Mouse (Mus musculus): Measurements from ENCODE around the gene Hist1h2ae. TPM values are rescaled to one million over a fixed set of nuclear protein-coding genes. Genes with fewer than 3 reads are reported as not detected.
A peak's percentile ranks its signal among the peaks of the same experiment; 100 is the strongest.
"Not testable (repeated sequence)": the region's sequence is repeated elsewhere in the genome, so short reads cannot be mapped to it uniquely, and the experiment has no call there.

Hist1h2ae gene
- 1 to 10 TPM in 1 of 2 experiments, under 1 TPM in 1; 0.54 to 2.5 TPM for total RNA-seq (2021)
- long read RNA-seq, experiment 1 = 0 reads
- long read RNA-seq, experiment 2 = 0 reads

DNA sequence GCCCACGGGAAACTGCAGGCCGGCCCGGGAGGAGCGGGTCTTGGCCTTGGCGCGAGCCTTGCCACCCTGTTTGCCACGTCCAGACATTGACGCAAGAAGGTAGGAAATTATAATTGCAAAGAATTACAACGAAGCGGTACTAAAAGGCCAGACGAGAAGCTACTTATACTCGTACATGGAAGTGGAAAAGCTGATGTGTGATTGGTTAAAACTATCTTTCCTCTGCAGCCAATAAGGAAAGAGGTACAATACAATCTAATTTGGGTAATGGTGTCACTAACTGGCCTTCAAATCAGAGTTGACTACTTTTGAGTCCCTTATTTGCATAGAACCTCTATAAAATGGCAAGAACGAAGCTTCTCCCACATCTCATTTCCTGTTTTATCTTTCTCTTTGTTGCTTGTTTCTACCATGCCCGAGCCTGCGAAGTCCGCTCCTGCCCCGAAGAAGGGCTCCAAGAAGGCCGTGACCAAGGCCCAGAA lies at the start of gene Hist1h2ae, which contains the start of gene Hist1h2bg:
Gene Hist1h2ae, minus strand, starts transcription at position 199 of the 482 bp plus-strand sequence.
Gene Hist1h2bg, plus strand, starts transcription at position 375 of the 482 bp plus-strand sequence.
- peak; percentile 52 for DNase-seq

DNA sequence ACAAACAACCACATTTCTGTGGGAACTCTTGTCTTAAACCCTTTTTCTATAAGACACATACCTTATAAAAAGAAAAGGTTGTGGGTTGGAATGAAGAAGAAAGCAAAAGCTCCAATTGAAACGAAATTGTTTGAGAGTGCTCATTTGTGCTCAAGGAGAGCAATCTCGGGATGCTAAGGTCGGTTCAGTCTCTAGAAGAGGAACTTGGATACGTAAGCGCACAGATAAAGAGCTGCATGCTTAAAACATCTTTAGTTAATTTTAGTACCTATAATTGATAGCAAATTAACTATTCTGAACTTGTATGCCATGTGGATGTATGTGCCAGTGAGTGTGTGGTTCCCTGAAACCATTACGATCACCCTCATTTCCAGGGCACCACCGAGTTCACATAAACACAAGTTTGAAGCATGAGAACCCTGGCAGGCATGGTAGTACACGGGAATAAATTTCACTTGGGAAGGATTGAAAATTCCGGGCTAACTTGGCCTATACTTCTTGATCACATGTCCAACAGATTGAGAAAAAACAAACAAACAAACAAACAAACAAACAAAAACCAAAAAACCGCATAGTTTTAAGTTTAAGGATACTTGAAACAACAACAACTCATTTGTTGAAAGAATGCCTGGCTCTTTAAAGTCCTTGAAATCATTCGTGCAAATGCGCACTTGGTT lies 49.2 kb upstream of the Hist1h2ae start:
- DNase-seq = no peak

DNA sequence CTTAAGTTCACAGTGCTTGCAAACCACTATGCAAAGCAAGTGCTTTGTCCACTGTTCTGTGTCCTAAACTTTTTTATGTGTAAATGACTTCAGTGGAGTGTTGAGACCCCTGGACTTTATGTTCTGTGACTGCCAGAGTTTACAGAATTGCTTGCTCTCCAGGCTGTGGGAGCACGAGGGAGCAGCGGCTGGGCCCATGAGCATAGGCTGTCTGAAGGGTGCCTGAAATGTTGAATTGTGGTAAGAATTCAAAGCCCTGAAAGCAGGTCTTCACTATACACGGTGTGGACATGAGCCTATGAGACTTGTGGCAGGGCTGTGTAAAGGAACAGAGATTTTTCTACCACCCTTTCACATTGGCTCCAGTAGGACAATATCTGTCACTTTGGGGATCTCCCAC lies 40.6 kb upstream of the Hist1h2ae start:
- DNase-seq = no peak

DNA sequence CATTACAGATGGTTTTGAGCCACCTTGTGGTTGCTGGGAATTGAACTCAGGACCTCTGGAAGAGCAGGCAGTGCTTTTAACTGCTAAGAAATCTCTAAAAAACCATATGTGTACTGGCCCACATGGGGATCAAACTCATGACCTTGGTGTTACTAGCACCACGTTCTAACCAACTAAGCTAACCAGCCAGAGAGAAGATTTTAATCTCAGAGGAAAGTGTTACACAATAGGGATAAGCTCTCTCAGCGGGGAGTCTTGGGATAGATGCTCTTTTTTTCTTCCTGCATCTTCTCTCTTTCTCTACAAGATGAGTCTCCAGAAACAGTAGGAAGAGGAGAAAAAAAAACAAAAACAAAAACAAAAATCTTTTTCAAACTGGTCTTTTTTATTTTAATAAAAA lies 39.4 kb upstream of the Hist1h2ae start:
- DNase-seq = no peak

DNA sequence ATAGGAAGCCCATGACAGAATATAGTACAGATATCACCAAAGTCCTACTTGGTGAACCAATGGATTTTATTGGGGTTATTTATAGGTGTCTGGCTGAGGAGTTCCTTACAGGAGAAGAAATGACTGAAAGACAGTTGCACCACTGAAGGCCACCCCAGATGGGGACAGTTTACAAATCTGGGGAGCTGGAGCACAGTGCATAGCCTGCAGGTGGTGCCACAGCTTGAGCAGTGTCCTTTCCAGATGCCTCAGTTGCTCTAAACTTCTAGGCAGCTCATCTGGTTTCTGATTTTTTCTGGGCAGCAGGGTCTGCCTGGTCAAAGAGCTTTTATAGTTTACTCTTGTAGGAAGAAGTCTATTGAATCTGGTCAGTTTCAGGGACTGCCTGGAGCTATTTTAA lies 38.8 kb upstream of the Hist1h2ae start:
- DNase-seq = no peak

DNA sequence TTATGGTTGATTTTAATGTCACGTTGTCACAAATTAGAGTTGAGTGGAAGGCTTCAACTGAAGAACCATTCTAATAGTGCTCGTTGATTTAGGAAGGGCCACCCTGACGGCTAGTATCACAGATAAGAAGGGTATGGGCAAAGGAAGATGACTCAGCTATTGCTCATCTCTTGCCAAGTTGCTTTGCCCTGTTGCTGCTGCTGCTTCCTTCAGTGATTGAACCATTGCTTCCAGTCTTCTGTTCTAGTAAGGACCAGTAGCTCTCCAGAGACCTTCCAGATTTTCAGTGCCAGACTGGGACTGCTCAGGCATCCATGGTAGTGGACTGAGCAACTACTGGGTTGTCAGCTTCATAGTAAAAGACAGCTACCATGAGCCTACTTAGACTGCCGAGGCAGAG lies 38.2 kb upstream of the Hist1h2ae start:
- no peak for DNase-seq

DNA sequence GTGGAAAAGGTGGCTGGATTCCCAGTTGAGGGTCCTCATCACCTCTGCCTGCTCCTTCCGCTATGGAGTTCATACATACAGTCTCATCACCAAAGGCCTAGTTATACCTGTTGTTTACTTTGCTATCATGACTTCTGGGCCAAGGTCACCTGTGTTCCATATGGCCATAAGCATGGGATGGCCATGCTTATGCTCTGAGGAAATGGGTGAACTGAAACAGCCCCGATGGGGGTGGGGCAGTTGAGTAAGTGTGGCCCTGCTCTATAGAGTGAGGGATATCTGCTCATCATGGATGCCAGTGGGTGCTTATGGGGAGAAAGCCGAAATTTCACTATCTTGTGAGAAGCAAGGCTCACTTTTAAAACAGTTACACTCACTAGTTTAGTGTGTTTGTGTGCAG lies 34.0 kb upstream of the Hist1h2ae start:
- no peak for DNase-seq

DNA sequence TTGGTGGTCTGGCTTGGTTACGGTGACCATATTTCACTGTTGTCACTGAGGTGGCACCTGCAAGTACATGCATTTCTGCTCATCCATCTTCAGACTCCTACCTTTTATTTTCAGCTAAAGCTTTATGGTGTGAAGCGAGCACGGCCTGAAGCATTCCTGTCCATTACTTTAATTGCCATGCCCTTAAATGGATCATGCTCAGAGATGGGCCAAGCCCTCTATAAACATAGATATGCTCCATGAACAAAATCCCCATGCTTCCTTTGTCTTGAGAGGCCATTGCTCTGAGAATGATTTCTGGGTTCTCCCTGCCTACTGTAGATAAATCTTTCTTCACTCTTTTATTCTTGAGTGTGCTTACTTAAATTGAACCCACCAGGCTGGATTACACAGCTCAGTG lies 33.4 kb upstream of the Hist1h2ae start:
- no peak for DNase-seq

DNA sequence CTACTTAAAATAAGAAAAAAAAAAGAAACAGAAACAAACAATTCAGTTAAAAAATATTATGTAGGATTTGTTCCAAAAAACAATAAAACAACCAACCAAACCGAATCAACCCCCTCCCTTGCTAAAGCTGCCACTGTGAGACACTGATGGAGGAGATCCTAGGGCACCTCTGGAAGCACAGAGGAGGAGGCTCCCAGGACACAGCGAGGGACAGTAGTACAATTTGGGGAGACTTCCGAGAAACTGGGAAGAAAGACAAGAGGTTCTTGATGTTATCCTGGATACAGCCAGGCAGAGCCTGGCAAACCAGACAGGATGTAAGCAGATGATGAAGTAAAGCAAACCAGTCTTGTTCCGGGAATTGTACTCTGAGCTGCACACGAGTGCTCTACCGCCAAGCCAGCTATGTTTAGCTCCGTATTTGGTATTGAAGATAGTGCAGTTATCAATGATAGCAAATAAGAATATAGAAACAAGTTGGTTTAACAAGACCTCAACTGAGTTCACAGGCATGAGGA lies 32.2 kb upstream of the Hist1h2ae start:
- DNase-seq = no peak

DNA sequence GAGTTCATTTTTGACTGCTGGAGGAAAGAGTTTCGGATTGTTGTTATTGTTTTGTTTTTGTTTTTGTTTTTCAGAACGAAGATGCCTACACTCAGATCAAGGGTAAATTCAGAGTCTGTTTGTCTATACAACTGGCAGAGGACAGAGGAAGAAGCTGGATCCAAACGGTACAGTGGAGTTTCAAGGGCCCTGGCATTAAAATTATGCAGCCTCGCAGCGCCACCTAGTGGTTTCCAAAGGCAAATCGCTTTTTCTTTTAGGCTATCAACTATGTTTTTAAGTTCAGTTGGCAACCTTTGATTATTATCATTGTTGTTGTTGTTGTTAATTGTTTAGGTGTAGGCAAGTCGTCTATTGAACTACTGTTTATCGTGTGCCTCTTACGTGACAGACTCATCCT lies 26.9 kb upstream of the Hist1h2ae start:
- DNase-seq = peak; percentile 33

DNA sequence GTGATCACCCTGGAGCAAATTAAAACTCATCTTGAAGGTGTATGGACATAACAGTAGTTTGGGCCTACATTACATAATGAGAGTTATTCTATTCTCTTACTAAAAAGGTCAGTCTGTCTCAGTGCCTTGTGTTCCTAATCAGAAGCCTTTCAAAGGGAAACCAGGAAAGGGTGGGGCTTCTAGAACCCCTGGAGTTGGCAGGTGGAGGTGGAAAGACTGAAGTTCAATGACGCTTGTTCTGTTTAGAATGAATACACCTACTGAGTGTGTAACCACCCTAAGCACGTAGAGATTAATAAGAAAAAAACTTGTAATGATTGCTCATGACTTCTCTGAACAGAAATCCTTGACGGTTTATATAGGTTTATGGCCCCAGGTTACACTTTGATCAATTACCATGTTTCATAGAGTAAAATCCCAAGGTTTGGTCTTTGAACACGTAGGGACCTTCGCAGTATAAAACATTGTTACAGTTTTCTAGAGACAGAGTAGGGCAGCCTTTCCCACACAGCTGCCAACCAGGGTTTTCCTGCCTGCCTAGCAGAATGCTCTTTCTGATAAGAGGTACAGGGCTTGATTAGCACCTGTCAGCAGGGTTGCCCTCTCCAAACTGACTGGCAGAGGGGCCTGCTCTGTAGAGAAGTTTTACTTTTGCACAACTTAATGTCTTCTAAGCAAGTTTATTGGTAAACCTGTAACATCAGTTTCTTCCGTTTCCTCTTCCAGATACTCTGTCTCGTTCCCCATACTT lies 24.8 kb upstream of the Hist1h2ae start:
- DNase-seq = no peak

DNA sequence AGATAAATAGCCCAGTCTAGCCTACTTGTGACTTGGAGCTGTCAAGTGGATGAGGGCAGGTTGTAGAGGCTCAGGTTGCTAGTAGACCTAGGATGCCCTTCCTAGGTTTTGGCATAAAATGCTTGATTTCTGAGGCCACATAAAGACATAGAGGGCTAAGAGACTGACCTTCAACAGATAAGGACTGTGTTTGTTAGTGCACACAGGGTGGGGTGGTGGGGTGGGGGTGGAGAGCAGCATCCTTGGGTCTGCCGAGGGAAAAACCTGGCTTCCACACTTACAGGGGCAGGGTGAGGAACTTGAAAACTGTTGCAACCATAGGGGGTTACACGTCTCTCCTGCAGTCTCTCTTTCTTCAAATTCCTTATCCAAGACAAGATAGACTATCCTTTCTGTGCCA lies 24.2 kb upstream of the Hist1h2ae start:
- no peak for DNase-seq

DNA sequence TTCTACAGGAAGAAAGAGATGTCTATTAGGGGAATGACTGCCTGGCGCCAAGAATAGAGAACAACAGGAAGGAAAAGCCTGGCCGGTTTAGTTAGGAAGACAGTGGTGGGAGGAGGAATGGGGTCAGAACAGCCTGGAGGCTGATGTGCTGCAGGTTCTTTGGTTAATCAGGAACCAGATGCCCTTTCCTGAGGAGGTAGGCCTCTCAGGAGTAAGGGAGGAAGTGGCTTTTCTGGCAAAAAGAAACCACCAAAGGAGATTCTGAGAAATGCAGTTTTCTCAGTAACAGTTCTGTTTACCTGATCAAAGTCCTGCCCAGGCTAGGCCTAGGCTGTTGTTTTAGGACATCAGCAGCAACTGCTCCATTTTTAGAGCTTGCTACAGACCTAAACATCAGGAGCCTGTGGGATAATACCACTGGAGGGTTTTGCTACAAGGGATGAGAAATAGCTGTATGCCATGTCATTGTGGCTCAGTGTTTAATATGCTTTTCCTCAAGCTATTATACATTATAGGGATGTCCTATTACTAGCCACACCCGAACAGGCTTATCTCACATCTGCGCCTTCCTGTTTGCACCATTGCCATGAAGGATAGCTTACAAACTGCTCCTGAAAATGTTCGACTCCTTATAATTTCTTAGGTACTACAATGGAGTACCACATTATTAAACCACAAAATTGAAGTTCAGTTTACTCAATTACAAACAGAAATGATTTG lies 22.2 kb upstream of the Hist1h2ae start:
- DNase-seq = no peak

DNA sequence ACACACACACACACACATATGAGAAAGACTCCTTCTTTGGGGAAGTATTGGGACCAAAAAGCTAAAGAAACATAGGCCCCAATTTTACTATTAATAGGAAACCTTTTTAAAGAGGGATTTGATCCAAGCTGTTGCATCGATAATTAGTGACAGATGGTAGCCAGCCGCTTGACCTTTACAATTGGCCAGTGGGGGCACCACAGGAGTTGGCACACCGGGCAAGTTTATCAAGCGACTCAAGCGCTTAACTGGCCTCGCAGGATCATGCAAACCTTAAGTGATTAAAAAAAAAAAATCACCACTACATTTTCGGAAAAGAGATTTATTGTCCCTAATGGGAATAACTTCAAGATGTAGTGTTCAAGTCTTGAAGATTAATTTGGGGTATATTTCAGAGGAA lies 21.6 kb upstream of the Hist1h2ae start:
- DNase-seq = no peak

DNA sequence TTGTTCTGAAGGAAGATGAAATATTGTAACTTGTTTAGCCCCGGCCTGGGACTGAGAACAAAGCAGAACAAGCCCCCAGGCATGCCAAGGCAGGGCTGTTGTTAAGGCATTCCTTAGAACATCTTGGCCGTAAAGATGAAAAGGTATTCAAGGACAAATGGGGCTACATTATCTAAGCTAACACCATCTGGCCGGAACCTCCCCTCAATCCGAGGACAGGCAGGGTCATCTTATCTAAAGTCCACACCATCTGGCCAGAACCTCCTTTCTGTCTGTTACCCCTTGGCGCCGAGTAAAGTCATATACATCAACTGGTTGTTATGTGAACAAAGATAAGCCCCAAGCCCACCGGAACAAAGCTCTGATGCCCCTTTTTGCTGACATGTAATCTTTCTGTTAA lies 20.9 kb upstream of the Hist1h2ae start:
- DNase-seq = not testable (repeated sequence)

DNA sequence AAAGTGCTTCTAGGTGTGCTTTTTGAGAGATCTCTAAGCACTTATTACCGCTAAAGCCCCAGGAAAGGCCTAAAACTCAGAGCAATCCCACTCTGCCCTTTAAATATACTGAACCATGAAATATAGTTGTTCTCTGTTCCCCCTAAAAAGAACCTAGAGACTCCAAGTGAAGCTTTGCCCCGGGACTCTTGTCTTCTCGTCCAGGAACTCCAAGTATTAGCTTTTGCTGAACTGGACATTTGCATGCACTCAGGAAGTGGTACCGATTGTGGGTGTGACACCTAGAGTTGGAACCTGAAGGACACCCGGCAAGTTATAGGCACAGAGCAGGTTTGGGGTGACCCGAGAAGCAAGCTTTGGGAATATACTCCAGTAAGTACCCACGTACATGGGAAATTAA lies 20.2 kb upstream of the Hist1h2ae start:
- DNase-seq = no peak

DNA sequence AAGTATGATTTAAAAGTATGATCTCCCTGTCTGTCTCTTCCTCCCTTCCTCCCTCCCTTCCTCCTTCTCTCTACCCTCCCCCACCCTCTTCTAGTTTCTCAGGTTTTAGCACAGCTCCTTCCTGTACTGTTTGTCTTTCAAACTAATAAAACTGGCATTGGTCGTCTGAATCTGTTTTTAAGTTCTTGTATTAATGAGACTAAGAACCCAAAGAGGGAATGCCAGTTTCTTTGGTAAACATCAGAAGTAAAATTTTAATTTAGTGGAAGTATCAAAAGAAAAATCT lies 15.9 kb upstream of the Hist1h2ae start:
- no peak for DNase-seq

DNA sequence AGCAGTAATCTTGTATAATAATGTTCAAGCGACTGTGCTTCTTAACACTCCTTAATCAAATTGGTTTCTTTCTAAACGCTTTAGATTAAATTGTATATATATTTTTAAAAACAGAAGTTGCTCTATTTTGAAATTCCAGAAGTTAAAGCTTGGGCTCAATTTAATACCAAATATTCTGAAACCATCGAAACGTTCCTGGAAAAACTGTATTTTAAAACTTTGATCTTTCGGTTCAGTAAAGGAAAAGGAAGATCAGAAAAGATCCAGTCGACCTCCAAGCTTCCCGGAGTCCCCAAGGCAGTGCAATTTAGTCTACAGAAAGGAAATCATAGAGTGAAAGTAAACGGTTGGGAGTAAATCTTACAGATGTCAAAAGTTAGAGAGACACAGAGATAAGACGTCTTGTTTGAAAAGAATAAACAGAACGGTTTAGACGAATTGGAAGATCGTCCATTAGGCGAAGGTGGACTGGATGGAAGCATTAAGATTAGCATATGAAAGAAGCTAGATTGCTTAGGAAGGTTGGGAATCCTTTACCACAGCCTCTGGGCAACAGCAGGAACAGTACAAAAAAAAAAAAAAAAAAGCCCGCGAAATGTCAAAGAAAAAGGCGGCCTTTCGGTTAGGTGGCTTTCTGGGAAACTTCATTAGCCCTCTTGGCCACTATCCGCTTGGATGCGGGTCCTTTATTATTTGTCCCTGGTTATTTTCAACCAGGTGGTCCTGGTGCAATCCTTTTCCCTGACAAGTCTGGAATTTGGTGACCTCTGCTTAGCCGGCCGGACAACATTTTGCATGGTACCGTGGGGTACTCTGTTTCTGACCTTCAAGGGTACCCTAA lies 15.3 kb upstream of the Hist1h2ae start:
- DNase-seq = no peak

DNA sequence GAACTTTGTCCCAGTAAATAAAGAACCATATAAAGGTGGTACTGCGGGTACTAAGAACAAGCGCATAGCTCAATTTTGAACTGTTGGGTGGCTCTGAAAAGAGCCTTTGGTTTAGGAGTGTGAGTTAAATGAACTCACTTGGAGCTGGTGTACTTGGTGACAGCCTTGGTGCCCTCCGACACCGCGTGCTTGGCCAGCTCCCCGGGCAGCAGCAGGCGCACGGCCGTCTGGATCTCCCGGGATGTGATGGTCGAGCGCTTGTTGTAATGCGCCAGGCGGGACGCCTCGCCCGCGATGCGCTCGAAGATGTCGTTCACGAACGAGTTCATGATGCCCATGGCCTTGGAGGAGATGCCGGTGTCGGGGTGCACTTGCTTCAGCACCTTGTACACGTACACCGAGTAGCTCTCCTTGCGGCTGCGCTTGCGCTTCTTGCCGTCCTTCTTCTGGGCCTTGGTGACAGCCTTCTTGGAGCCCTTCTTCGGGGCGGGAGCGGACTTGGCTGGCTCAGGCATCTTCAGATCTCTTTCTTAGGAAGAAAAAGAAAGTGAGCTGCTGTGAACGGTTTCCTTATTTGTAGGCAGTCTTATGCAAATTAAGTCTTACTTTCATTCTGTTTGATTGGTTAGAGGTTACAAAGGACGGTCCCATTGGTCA lies 14.6 kb upstream of the Hist1h2ae start:
- peak; percentile 62 for DNase-seq

DNA sequence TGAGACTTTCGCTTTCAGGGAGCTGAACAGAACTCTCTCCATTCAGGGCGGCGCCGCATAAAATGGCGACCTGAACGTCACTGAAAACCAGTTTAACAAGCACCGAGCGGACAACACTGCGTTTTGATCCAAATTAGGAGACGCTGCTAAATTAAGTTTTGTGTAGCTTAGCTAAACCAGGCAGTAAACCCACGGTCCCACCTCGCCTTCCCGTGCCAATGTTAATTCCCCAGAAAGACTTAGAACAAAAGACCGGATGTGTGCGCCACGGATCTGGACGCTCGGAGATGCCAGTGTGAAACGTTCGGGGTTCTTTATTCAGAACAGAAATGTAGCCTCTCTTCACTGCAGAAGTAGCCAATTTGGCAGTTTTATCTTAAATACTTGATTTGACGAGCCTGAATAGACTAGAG lies 14.0 kb upstream of the Hist1h2ae start:
- DNase-seq = peak; percentile 40

DNA sequence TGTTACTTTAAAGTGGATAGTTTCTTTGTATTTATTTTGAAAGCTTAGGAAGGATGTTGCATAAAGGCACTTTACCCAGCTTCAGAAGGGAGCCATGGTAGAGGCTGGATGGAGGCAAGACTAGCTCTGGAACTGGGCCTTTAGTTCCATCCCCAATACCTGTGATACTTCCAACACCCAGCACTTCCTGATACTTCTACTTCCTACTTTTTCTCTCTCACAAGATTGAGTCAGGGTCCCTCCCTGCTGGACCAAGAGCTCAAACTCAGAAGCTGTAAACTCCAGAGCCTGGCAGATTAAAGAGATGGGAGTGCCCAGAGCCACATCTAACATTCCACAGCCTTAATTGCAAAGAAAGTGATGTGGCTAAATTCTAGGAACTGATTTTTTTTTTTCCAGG lies 13.3 kb upstream of the Hist1h2ae start:
- no peak for DNase-seq
